Mouse (Mus musculus) cerebellum, adult 2 months (tissue): ENCODE measurements around the gene Rorc.

Source experiments
- CTCF ChIP-seq: fragments of 200-500 bp; IDR thresholded peaks from 2 replicates; pipeline ENCODE4 v1.5.1; 2011; ENCODE audit warnings: low read depth, mild to moderate bottlenecking, control low read depth, low read length, moderate library complexity, borderline replicate concordance; ENCODE audit not compliant: insufficient read depth
- POLR2A ChIP-seq: fragments of 200-500 bp; IDR thresholded peaks from 2 replicates; pipeline ENCODE4 v1.6.1; 2011; ENCODE audit warnings: low read length, control low read depth, borderline replicate concordance; ENCODE audit not compliant: insufficient read depth

- TF ChIP-seq CTCF (no peak), POLR2A (no peak)
Measured at GRCm38 (mm10) chr3:94386671-94387070, 14.1 kb downstream of the Rorc start.
